Mouse (Mus musculus): Measurements from ENCODE around the gene Itln1.

GRCm38 (mm10) chr1:171469678-171470077, 65.4 kb downstream of the Itln1 start:
- TF ChIP-seq CTCF (IDR thresholded peaks at IDR 0.05; ENCODE audit: extremely low read depth, insufficient read depth, low read length): no peak
- TF ChIP-seq POLR2A (IDR thresholded peaks at IDR 0.05; ENCODE audit: extremely low read depth, insufficient read depth, low read length): no peak

Measured in cortical plate, adult 2 months (tissue).